Mouse (Mus musculus) right cerebral cortex, postnatal 10 days (tissue): Measurements from ENCODE around the gene Ptgfr.

Source experiments
- DNase-seq, 2 experiments: peaks; one replicate each; pipeline ENCODE4 v3.0.0; 2021; ENCODE audit warnings: low spot score in 2 of 2

The Ptgfr gene

DNA sequence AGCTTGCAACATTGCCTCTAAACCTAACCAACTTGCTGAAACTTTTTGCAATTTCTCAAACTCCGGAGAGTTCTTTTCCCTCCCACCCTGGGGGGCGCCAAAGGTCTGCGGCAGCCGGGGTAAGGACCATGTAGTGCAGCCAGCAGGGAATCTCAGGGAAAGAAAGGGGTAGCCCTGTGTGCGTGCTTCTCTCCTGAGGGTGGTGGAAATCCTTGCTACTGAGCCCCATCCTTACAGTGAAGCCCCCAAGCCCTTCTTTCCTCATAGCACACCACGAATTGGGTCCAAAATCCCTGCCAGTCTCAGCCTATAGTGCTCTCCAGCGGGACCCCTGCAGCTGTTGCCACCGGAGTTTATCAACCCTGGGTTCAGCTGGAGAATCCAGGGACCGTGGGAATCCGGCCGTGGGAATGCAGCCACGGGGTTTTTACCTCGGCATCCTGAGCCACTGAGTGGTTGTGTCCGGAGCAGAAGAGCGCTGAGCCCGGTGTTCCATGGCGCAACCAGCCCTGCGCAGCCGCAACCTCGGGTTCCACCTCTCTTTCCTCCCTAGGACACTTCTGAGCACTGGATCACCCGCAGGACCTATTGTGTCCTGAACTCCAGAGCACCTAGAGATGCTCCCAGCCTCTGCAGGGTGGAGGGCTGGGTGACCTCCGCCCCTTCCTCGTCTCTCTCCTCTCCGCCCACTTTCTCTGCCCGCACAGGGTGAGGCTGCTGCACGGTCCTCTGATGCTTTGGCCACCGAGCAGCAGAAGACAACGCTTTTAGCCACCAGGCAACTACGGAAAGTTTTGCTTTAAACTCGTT, at the start of gene Ptgfr:
TSS of gene Ptgfr (minus strand) at position 760 of the 810 bp plus-strand sequence.
- DNase-seq, result peak; percentile 32 to 57

DNA sequence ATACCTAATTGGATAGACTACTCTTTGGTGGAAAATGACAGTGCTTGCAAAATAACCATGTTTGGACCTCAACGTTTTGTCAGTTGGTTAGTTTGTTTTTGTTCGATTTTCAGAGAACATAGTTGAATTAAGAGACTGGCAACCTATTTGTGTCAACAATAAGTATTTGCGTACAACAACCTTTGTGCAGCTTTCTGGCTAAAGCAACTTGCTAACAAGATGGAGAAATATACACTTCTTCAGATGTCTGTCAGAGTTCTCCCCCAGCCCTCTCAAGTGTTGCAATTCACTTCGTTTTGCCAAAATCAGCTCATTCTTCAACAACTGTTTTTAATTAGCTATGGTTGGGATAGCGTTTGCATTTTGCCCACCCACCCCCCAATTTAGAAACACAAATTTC, 46.5 kb upstream of the Ptgfr start:
- no peak for DNase-seq

DNA sequence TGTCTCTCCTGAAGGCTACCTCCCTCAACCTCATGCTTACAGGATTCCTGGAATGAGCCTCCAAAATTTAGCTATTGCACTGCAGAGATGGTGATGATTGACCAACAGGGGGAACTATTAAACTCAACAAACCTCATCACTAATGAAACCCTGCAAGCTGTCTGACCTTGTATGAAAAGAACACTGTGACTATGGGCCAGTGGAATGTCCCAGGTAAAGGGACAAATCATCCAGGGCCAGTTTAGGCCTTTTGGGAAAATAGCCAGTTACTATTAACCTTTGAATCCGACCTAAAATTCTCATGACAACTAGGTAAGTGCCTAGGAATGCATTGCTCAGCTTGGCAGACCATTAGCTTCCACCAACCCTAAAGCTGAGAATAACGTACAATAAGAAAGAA, 42.6 kb upstream of the Ptgfr start:
- no peak for DNase-seq

DNA sequence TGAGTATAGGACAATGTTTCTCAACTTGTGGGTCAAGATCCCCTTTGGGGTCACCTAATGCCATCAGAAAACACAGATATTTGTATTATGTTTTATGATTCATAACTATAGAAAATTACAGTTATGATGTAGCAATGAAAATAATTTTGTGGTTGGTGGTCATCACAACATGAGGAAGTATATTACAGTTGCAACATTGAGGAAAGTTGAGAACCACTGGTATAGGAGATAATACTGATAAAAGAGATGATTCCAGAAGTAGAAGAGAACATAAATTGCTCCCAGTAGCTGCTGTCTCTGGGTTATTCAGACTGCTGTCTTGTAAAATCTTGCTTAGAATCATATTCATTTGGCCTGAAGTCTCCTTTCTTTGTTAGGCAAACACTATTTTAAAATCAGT, 31.5 kb upstream of the Ptgfr start:
- no peak for DNase-seq

DNA sequence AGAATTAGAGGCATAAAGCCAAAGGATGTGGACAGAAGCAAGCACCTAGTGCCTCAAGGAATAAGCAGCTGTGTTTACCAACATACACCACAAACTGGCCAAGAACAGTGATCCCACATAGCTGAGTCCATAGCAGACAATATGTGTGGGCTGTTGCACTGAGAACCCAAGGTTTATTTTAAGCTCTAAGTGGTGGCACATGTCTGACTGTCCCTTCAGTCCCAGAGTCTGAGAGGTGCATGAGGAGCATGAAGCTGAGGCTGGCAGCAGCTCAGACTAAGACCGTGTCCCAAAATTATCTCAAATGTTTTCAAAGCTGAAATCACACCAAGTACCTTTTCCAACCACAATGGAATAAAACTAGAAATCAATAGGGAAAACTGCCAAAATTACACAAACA, 13.9 kb upstream of the Ptgfr start:
- DNase-seq, result no peak

DNA sequence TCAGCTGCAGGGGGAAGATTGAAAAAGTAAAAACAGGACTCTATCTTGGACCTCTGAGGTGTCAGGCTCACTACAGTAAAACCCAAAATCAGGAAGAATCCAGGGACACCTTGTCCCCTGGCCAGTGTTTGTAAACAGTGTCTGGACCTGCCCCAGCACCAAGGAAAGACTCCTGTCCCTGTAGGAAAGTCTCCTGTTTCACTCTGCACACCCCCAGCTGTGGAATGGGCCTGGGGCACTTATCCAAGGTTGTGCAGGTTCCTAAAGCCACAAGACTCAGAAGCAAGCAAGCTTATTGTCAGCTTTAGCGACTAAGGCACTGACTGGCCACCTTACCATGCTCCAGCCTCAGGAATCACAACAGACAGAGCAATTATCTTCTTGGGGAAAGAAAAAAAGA, 13.2 kb upstream of the Ptgfr start:
- no peak for DNase-seq

- no peak for DNase-seq
Observed at GRCm38 (mm10) chr3:151846292-151846691, 8.9 kb upstream of the Ptgfr start.

DNA sequence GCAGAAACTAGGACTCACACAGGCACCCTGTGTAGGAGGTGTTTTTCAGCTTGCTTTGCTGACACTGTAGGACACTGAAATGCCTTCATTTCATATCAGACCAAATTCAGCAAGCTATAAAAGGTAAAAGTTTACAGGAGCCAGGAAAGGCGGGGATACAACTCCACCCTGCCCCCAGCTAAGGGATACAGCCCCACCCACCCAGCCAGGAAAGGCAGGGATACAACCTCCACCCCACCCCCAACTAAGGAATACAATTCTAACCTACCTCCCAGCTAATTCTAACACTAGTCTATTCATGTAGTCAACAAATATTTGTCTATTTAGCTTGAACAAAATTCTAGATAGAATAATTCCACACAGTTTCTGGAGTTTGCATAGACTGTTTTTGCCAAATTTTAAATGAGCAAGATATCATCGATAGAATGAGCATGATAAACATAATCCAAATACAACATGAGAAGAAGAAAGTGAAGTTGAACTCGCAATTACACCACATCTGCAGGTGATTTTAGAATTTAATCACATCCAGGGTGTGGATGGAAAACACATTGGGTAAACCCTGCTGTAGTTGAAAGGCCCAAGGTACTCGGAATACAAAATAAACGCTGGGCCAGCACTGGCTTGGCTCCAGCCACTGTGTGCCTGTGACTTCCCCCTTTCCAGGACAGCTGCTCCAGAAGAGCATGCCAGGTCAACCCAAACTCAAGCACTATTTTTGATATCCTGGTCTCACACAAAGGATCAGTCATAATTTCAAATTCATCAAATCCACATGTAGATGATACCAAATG, 7.1 kb upstream of the Ptgfr start:
- no peak for DNase-seq

DNA sequence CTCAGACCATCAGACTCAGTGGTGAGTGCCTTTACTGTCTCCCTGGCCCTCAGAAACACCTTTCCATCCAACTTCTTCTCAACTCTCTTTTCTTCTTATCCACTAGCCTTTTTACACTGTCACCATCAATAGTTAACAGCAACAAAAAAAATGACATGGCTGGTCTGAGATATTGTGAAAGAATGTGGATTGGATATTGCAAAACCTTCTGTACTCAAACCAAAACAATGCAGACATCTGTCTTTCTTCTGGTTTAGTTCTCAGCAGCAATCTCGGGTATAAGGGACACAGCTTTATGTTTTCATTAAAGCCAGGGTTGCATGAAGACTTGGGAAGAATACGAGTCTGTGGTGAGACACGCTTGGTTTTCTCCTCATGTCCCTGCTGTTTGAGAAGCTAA, 3.3 kb upstream of the Ptgfr start:
- DNase-seq, result no peak

DNA sequence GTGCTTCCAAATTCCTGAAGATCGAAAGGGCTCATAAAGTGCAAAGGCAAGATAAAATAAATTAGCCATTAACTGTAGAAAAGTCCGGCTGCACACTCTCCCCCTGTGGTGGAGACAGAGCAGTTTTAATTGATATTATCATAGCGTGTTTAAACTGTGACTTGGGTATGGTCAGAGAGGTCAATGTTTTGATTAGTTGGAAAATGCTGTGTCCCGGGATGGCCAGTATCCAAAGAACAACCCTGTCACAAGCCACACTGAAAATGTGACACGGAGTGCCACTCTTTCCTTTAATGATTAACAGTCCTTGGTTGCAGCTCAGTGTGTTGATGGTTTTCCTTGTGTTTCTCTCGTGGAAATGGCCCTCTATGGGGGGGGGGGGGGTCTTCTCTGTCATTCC, 942 bp upstream of the Ptgfr start:
- no peak for DNase-seq

DNA sequence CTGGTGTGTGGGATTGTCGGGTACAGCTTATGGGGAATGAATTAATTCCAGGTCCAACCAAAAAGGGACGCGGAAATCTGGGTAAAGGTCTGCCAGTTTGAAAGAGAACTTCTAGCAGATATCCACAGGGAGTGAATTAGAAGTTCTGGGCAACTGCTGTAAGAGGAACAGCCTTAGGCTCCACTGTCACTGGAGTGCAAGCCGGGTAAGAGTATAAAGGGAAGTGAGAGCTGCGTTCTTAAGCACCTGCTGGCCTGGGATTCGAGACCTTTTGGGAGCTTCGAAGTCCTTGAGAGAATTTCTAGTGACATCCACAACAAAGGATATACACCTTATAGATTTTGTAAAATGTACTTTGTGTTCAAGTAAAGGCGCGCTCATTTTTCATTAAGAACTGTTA, 319 bp upstream of the Ptgfr start:
- no peak for DNase-seq

DNA sequence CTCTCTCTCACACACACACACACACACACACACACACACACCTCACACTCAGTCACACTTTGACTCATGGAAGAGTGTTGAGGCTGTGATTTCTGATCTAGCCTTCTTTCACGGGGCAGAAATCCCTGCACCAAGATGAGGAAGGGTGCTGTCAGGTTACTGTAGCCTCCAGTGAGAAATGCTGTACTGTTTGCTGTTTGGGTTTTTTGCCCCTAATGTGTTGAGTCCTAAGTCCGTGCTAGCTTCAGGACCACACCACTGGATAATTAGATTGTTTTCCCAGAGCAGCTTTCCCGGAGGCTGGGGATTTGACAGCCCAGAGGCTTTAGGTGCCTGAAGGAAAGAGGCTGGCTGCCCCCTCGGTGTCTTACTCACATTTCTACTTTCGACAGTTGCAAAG, 979 bp downstream of the Ptgfr start:
- no peak for DNase-seq

GRCm38 (mm10) chr3:151835831-151836230, 1.6 kb downstream of the Ptgfr start:
- DNase-seq, result no peak

- DNase-seq, result no peak
Observed at GRCm38 (mm10) chr3:151827950-151828610, 9.3 kb downstream of the Ptgfr start.

GRCm38 (mm10) chr3:151819811-151820210, 17.6 kb downstream of the Ptgfr start:
- no peak for DNase-seq

GRCm38 (mm10) chr3:151818265-151818664, 19.2 kb downstream of the Ptgfr start:
- DNase-seq, result no peak

- DNase-seq, result no peak
Observed at GRCm38 (mm10) chr3:151808613-151809012, 28.8 kb downstream of the Ptgfr start.

GRCm38 (mm10) chr3:151788622-151789021, 48.8 kb downstream of the Ptgfr start:
- peak in 1 of 2 experiments; percentile 23 for DNase-seq

DNA sequence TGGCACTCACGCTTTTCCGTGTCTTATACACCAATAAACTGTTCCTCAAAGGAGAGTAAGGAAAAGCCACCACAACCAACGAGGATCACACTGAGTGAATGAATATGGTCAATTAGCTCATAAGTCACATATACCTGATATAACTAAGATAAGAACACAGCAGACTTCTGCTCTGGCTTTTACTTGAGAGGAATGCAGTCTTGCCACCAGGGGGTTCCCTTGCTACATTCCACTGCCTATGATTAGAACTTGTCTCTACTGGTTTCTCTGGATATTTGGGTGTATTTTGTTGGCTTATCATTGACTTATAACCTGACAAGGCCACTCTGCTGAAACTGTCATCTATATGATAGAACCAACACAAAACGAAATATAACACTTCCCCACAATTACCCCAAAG, 62.3 kb downstream of the Ptgfr start:
- peak; percentile 33 to 67 for DNase-seq

DNA sequence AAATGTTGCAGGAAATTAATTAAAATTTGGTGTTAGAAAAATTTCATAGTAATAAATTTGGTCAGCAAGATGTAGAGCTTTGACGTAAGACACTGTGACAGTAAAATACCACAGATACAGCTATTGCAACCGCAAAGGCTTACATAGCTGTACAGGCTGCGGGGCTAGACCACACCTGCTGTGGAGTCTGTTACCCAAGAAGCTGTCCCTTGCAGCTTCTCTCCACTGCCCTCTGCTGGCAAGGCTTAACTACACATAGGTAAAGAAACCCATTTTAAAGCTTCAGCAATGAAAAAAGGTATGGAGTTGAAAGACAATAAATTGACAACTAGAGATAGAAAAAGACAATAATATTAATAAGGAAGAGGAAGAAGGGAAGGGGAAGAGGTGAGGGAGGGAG, 66.4 kb downstream of the Ptgfr start:
- peak in 1 of 2 experiments; percentile 38 for DNase-seq

DNA sequence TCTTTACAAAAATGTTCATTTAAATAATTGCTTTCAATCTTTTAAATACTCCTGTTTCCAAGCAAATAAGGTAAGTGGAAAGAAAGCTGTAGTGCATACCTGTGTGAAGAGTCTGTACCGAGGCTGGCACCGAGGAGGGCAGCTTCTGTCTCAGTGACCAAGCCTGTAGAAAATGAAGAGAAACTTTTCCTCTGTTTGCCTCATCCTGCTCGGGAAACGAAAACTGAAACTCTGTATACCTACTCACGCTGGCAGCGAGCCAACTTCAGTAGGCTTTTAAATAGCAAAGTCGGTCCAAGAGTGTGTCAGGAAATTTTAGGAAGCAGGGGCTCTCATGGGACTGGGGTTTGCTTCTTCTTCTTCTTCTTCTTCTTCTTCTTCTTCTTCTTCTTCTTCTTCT, 87.7 kb downstream of the Ptgfr start, which contains the start of gene Ifi44:
TSS of gene Ifi44 (minus strand) at position 224 of the 400 bp plus-strand sequence.
- DNase-seq, result peak in 1 of 2 experiments; percentile 23

DNA sequence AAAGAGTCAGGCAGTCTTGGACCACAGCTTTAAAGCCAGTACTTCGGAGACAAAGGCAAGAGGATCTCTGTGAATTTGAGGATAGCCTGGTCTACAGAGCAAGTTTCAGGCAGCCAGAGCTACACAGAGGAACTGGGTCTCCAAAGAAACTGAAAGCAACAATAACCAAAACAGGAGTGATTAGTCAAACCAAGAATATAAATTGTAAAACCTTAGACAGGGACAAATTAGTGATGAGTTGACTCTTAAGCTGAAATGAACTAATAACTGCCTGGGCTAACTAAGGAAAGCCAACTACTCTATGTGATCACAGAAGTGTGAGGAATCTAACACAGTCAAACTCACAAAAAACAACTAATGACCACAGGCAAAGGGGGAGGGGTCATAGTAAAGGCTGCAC, 88.9 kb downstream of the Ptgfr start:
- DNase-seq, result no peak
